Mouse (Mus musculus): ENCODE data around the gene Nme7.

- TF ChIP-seq MYOD1 (IDR thresholded peaks at IDR 0.05; ENCODE audit: control insufficient read depth in 1 of 3, insufficient read length in 2 of 3, low read depth in 2 of 3): no peak
- TF ChIP-seq POLR2A (IDR thresholded peaks at IDR 0.05; ENCODE audit: insufficient read length, low read depth): no peak
- no peak for TF ChIP-seq SRF (IDR thresholded peaks at IDR 0.05; ENCODE audit: control insufficient read depth, insufficient read length, low read depth)
- TF ChIP-seq REST (IDR thresholded peaks at IDR 0.05; ENCODE audit: insufficient read depth, insufficient read length): no peak
- no peak for TF ChIP-seq TCF3 (IDR thresholded peaks at IDR 0.05; ENCODE audit: insufficient read length, low read depth)
- TF ChIP-seq E2F4 (IDR thresholded peaks at IDR 0.05; ENCODE audit: insufficient read depth): no peak
- no peak for TF ChIP-seq MYOG (IDR thresholded peaks at IDR 0.05; ENCODE audit: control insufficient read depth in 1 of 3, insufficient read depth in 1 of 3, insufficient read length in 2 of 3, low read depth in 2 of 3)
- no peak for TF ChIP-seq POLR2AphosphoS2 (IDR thresholded peaks at IDR 0.05; ENCODE audit: insufficient read length, low read depth)
Observed at GRCm38 (mm10) chr1:164480755-164481644, 177.1 kb downstream of the Nme7 start.

All from myocyte (in vitro differentiated cells).